Mouse (Mus musculus) embryonic fibroblast, embryonic 13.5 days (primary cell): ENCODE measurements around the gene 4930415O20Rik. TPM values are rescaled to one million over a fixed set of nuclear protein-coding genes. Genes with fewer than 3 reads are reported as not detected.
A peak's percentile ranks its signal among the peaks of the same experiment; 100 is the strongest.

Experiments
- H3K27ac ChIP-seq: 2 replicates; pipeline ENCODE4 v1.5.1; 2012; ENCODE audit warnings: low read length, control low read depth, inconsistent platforms; ENCODE audit not compliant: insufficient read depth
- H3K4me1 ChIP-seq: 2 replicates; pipeline ENCODE4 v1.6.1; 2011; ENCODE audit warnings: low read length; ENCODE audit not compliant: control insufficient read depth, insufficient read depth
- H3K4me3 ChIP-seq: 2 replicates; pipeline ENCODE4 v1.5.1; 2011; ENCODE audit warnings: mild to moderate bottlenecking, control low read depth, low read length; ENCODE audit not compliant: insufficient read depth
- CTCF ChIP-seq: IDR thresholded peaks from 2 replicates; pipeline ENCODE4 v1.5.1; 2011; ENCODE audit warnings: mild to moderate bottlenecking, control low read depth, low read length, moderate library complexity, borderline replicate concordance; ENCODE audit not compliant: insufficient read depth
- POLR2A ChIP-seq: IDR thresholded peaks from 2 replicates; pipeline ENCODE4 v1.6.1; 2011; ENCODE audit warnings: low read depth, mild to moderate bottlenecking, control low read depth, low read length, moderate library complexity
- polyA plus RNA-seq: library from polyadenylated mRNA; stranded (reverse); fragments of >200 nt; gene quantifications from 2 replicates; pipeline ENCODE4 v1.2.4, GENCODE M21; 2011; ENCODE audit warnings: low read depth; ENCODE audit not compliant: missing spikeins, insufficient read length

Gene 4930415O20Rik
- polyA plus RNA-seq, 1 experiment, result not detected

- H3K27ac ChIP-seq, result peak overlapping the region; percentile 95
- TF ChIP-seq CTCF, result no peak
- no peak for TF ChIP-seq POLR2A
- H3K4me1 ChIP-seq, result peaks cover 13% of the 10 kb centered on the region
- no peak overlapping the region for H3K4me3 ChIP-seq
These were observed 55.8 kb downstream of the 4930415O20Rik start for GRCm38 (mm10) chr15:98626487-98627212.

- H3K27ac ChIP-seq, result no peak overlapping the region
- H3K4me3 ChIP-seq, result no peak overlapping the region
- peaks cover 13% of the 10 kb centered on the region for H3K4me1 ChIP-seq
- TF ChIP-seq CTCF, result no peak
- TF ChIP-seq POLR2A, result peak; percentile 32; the same call in 1 of the 2 replicates
These were observed 57.9 kb downstream of the 4930415O20Rik start for GRCm38 (mm10) chr15:98628589-98629254.

DNA sequence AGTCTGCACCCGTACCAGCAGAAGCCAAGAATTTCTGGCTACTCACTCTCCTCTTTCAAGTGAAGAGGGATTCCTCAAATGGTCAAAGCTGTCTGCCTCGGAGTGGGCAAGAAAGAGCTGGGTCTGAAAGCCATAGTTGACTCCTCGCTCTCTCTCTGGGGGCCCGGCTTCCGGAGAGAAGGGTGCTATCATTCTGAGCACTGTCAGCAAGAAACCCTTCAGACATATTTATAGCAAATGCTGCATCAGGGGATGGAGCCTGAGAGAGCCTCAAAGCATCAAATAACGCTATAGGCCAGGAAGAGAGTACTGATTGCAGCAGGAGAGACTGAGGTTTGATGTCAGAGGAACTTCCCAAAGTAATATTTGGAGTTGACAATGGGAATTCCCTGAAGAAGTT lies 58.7 kb downstream of the 4930415O20Rik start:
- TF ChIP-seq POLR2A (no peak), CTCF (no peak)

DNA sequence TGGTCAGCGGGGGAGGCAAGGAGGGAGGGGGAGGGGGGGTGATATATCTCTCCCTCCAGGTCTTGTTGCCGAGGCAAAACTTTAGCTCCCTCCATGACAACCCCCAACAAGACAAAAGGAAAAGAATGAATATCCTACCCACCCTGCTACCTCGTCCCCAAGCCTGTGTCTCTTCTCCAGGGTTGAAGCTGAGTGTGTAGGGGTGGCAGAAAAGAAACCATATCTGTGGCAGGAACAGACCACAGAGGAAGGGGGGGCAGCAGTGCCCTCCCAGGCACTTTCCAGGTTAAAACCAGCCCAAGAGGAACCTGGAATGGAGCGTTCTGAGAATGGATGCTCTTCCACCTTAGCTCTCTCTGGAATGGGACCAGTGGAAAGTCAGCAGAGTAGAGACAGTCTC lies 59.7 kb downstream of the 4930415O20Rik start, which contains the start of gene Cacnb3:
Cacnb3 (plus strand) TSS at position 301 of the 400 bp plus-strand sequence.
- peaks cover 9% of the 10 kb centered on the region for H3K4me1 ChIP-seq
- no peak within 1 kb of the TSS for H3K27ac ChIP-seq
- H3K4me3 ChIP-seq, result no peak within 1 kb of the TSS; the same call in 1 of the 2 replicates
- TF ChIP-seq CTCF (no peak), POLR2A (no peak)

More for the DNA sequence above, 58.7 kb downstream of the 4930415O20Rik start:
- H3K4me3 ChIP-seq, result no peak overlapping the region
- H3K4me1 ChIP-seq, result peaks cover 13% of the 10 kb centered on the region
- no peak overlapping the region for H3K27ac ChIP-seq

DNA sequence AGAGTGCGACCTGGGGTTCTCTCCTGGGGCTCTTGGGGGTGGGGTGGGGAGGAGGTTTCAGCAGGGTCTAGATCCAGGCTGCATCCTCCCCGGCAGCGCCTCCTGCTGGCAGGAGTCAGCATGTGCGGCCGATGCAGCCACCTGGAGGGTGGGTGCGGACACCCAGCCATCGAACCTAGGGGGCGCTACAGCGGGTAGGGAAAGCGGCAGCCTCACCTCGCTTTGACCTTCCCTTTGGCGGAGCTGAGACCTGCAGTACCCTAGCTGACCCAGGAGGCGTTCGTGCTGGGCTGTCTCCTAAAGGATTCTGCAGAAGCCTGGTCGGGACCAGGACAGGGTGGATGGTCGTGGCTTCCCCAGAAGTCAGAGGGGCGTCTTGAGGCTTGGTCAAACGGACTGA lies 60.7 kb downstream of the 4930415O20Rik start:
- no peak overlapping the region for H3K27ac ChIP-seq
- H3K4me1 ChIP-seq, result peaks cover 3% of the 10 kb centered on the region
- no peak for TF ChIP-seq POLR2A
- TF ChIP-seq CTCF, result peak; percentile 87

GRCm38 (mm10) chr15:98632107-98632744 lies 61.4 kb downstream of the 4930415O20Rik start:
- no peak overlapping the region for H3K27ac ChIP-seq
- TF ChIP-seq CTCF, result no peak
- TF ChIP-seq POLR2A, result peak; percentile 88
- peak overlapping the region; percentile 50 for H3K4me3 ChIP-seq
- H3K4me1 ChIP-seq, result no peaks in the 10 kb centered on the region; the same call in 1 of the 2 replicates

More for the DNA sequence above, 60.7 kb downstream of the 4930415O20Rik start:
- H3K4me3 ChIP-seq, result no peak overlapping the region; the same call in 1 of the 2 replicates

GRCm38 (mm10) chr15:98632921-98633320 lies 62.1 kb downstream of the 4930415O20Rik start:
- peak overlapping the region; percentile 50 for H3K4me3 ChIP-seq
- no peaks in the 10 kb centered on the region; the same call in 1 of the 2 replicates for H3K4me1 ChIP-seq
- H3K27ac ChIP-seq, result no peak overlapping the region
- TF ChIP-seq POLR2A, result no peak
- TF ChIP-seq CTCF, result no peak

- no peak for TF ChIP-seq CTCF
- no peak for TF ChIP-seq POLR2A
- no peak overlapping the region for H3K27ac ChIP-seq
- H3K4me1 ChIP-seq, result no peaks in the 10 kb centered on the region; the same call in 1 of the 2 replicates
- peak overlapping the region; percentile 60 for H3K4me3 ChIP-seq
These were observed 63.1 kb downstream of the 4930415O20Rik start for GRCm38 (mm10) chr15:98633822-98634470.

DNA sequence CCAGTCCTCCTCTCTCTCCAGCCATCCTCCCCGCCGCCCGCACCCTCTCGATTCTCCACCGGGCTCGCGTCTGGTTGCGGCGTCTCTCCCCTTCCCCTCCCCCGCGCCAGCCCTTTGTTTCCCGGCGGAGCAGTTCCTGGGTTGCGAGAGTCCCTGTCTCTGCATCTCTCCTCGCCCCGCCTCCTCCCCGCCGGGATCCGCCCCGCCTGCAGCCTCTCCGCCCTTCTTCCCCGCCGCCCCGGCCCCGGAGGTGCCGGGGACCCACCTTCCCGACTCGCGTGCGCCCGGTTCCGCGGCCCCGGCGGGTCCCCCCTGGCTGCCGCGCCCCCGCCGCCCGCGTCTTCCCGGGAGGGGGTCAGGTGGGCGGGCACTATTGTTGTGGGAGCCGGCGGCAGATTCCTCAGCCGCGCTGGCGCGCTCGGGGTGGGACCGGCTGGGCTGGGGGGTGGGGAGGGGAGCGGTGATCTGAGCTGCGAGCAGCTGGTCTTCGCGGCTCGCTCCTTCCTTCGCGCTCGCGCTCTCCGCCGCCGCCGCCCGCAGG lies 63.8 kb downstream of the 4930415O20Rik start:
- H3K27ac ChIP-seq, result no peak overlapping the region
- TF ChIP-seq POLR2A (peak; percentile 74), CTCF (no peak)
- no peaks in the 10 kb centered on the region; the same call in 1 of the 2 replicates for H3K4me1 ChIP-seq
- peak overlapping the region; percentile 60 for H3K4me3 ChIP-seq
